Mouse (Mus musculus) macrophage (primary cell): ENCODE results near the gene Cryzl1. TPM values are rescaled to one million over a fixed set of nuclear protein-coding genes. Genes with fewer than 3 reads are reported as not detected.
"Not testable (repeated sequence)": the region's sequence is repeated elsewhere in the genome, so short reads cannot be mapped to it uniquely, and the experiment has no call there.

Experiments used
- H3K27ac ChIP-seq: fragments of 350-480 bp; formaldehyde crosslinking; 2 replicates; pipeline ENCODE4 v1.9.0; 2021
- H3K36me3 ChIP-seq: fragments of 350-480 bp; formaldehyde crosslinking; 2 replicates; pipeline ENCODE4 v1.9.0; 2021; ENCODE audit errors: inconsistent target
- H3K4me3 ChIP-seq: fragments of 350-480 bp; formaldehyde crosslinking; 2 replicates; pipeline ENCODE4 v1.9.0; 2021; ENCODE audit errors: inconsistent target
- H3K79me2 ChIP-seq: fragments of 350-480 bp; formaldehyde crosslinking; 2 replicates; pipeline ENCODE4 v1.9.0; 2021; ENCODE audit errors: inconsistent target
- WGBS: methylation state at CpG from one replicate; pipeline ENCODE4 v1.1.7; 2026; ENCODE audit warnings: inconsistent platforms; ENCODE audit not compliant: missing documents; 5-methylcytosine and 5-hydroxymethylcytosine counted together
- polyA plus RNA-seq: library from polyadenylated mRNA; stranded (reverse); fragments of 250-400 nt; gene quantifications from 3 replicates; pipeline ENCODE4 v1.2.4, GENCODE M21; 2018; ENCODE audit warnings: inconsistent platforms

Gene Cryzl1
- polyA plus RNA-seq, 1 experiment from 2014 or later = 28.8 TPM

DNA sequence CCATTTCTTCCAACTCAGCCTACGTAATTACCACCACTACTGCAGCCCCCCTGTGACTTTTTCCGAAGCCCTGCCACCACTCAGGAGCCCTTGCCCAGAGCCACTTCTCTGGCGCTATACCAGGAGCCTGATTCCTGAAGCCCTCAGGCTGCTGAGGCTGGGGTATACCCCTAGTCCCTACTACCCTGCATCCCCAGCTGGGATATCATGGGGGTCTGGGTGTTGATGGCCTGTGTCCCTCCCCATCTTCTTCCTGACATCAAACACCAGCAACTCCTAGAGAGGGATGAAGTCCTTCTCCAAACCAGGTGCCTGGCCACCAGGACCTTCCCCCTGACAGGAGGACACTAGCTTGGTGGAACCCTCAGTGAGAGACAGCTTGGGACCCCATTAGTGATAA is 76.6 kb downstream of the Cryzl1 start:
- no peak overlapping the region for H3K4me3 ChIP-seq
- H3K27ac ChIP-seq = no peak overlapping the region
- peaks cover 57% of the 10 kb centered on the region for H3K36me3 ChIP-seq
- 94% methylated on average over 3 of the region's 3 CpGs for WGBS
- peaks cover 95% of the 10 kb centered on the region for H3K79me2 ChIP-seq

DNA sequence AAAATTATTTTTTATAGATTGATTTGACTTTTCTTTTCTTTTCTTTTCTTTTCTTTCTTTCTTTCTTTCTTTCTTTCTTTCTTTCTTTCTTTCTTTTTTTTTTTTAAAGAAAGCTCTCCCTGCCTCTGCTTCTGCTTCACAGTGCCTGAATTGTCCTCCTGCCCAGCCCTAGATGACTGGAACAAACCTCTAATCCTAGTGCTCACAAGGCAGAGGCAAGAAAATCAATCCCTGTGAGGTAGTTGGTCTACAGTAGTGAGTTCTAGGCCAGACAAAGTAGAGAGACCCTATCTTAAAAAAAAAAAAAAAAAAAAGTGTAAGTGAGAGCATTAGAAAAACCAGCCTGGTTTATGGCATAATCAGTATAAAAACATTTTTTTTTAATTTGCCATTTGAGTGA is 79.0 kb downstream of the Cryzl1 start:
- Histone ChIP-seq H3K36me3 (peaks cover 33% of the 10 kb centered on the region), H3K79me2 (peaks cover 88% of the 10 kb centered on the region), H3K27ac (no peak overlapping the region), H3K4me3 (peak overlapping the region; percentile 87; the same call in 1 of the 2 replicates)

DNA sequence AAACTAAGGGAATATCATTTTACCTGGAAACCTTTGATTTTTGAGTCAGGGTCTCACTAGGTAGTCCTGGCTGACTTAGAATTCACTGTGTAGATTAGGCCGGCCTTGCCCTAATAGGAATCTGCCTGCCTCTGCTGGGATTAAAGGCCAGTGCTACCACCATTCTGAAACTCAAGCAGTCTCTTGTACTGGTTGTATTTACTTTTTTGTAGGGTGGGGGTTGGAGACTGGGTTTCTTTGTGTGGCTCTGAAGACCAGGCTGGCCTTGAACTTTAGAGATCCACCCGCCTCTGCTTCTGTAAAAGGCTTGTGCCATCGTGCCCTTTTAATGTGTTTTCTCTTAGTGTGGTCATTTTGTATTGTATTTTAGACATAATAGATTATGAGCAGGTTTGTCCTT is 79.5 kb downstream of the Cryzl1 start:
- Histone ChIP-seq H3K79me2 (peaks cover 88% of the 10 kb centered on the region), H3K27ac (no peak overlapping the region), H3K4me3 (peak overlapping the region; percentile 87), H3K36me3 (peaks cover 28% of the 10 kb centered on the region)
- WGBS = 60% methylated on average over 3 of the region's 3 CpGs

DNA sequence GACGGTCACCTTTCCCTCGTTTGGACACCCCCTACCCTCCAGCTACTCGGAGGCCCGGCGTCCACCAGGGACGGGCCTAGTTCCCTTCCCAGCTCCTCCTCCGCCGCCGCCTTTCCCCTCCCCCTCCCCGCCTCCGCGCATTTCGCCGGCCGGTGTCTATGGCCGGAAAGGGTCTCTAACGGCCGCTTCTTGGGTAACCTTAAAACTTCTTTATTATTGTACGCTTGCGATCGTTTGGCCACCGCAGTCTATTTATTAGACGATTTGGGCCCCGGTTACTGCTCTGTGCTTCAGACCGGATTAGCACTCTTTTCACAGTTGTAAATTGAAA is 80.6 kb downstream of the Cryzl1 start:
- H3K27ac ChIP-seq = peak overlapping the region; percentile 99
- H3K79me2 ChIP-seq = peaks cover 88% of the 10 kb centered on the region
- peak overlapping the region; percentile 87 for H3K4me3 ChIP-seq
- WGBS = 0% methylated on average over 23 of the region's 25 CpGs
- H3K36me3 ChIP-seq = peaks cover 18% of the 10 kb centered on the region

DNA sequence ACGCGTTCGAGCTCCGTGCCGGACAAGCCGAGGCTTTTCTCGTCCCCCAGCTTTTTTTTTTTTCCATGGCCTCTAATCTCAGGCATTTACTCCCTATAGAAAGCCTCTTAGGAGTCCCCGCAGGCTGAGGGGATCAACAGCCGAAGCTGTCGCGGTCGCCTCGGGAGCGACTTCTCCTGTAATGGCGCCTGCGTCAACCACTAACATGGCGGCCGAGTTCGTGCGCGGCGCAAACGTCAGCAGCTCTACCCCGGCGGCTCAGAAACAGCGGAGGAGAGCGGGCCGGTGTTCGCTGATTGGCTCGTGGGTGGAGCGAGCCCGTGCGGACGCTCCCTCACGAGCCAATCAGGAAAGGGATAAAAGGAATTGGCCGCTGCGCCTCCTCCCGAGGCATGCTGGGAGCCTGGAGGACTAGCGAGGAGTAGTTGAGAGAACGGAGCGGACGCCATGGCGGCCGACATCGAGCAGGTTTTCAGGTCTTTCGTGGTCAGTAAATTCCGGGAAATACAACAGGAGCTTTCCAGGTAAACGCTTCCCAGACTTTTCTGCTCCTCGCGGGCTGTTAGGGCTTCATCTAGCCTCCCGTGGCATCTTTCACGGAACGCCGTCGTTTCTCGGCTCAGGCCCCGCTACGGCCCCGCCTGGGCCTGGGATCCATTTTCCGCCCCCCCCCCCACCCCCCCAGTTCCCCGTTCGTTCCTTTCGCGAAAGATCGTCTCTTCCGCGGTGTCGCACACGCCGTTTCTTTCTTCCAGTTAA is 81.1 kb downstream of the Cryzl1 start, which contains the start of gene Son:
Son (plus strand) TSS at position 46 of the 759 bp plus-strand sequence.
- H3K36me3 ChIP-seq = peaks cover 13% of the 10 kb centered on the region
- peak within 1 kb of the TSS; percentile 87 for H3K4me3 ChIP-seq
- peak within 1 kb of the TSS; percentile 99 for H3K27ac ChIP-seq
- H3K79me2 ChIP-seq = peaks cover 88% of the 10 kb centered on the region
- WGBS = under 1% methylated on average over 57 of the region's 70 CpGs

DNA sequence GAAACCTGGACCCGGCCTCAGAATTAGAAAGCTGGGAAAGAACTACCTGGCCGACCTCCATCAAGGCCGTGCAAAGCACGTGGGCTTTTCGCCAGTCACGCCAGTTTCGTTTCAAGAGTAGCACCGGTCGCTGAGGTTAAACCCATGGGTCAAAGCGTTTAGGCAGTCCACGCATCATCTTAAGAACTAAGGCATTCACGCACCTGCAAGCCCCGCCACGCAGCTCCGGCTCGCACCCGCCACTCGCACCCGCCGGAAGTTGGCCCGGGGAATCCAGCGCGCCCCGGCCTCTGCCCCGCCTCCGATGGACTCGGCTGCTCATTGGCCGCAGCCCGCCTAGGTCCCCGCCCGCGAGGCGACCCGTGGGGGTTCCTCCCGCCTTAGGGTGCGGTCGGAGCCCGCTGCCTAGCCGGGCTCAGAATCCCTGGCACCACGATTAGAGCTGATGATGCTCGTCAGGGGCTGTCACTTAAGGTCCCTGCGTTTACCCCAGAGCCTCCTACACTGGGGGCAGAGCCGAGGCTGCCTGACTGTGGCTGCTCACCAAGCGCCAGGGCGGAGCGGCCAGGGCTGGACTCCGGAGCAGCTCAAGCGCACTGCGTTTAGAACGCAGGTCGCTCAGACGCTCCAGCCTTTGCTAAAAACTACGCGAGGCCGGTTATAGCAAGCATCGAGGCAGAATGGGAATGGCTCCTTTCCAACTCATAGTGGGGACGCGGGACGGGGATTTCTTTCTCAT is 81.9 kb downstream of the Cryzl1 start, which contains the start of gene Gart:
Gart (minus strand) TSS at position 272 of the 739 bp plus-strand sequence.
- WGBS = under 1% methylated on average over 57 of the region's 59 CpGs
- peaks cover 88% of the 10 kb centered on the region for H3K79me2 ChIP-seq

DNA sequence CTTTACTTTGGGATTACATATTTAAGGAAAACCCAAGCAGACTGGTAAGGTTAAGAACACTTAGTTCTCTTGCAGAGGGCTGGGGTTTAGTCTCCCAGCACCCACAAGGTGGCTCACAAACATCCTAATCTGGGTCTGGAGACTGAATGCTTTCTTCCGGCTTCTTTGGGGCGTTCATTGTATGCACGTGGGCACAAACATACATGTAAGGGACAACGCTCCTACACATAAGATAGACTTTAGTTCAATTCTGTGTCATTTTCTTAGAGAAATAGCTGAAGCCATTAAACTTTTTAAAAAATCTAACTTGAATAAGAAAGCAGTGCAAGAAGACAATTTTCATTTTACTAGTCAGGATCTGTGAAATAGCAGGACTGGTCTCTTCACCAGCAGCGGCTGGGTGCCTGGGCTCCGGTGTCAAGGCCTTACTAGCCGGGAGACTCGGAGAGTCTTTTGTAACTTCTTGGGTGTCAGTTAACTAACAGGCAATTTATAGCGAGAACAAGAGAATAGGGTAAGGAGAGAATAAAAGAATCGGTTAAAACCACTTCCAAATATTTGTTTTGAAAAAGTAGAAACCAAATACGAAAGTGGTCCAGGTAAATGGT is 82.7 kb downstream of the Cryzl1 start:
- H3K4me3 ChIP-seq = peak overlapping the region; percentile 81
- 0 out of 2 replicates have a peak, but pooled peaks cover 6% of the 10 kb centered on the region for H3K36me3 ChIP-seq
- peak overlapping the region; percentile 46 for H3K27ac ChIP-seq
- under 1% methylated on average over 11 of the region's 11 CpGs for WGBS
- peaks cover 83% of the 10 kb centered on the region for H3K79me2 ChIP-seq

More for the DNA sequence above, 81.9 kb downstream of the Cryzl1 start, which contains the start of gene Gart:
- H3K36me3 ChIP-seq = peaks cover 5% of the 10 kb centered on the region
- H3K4me3 ChIP-seq = peak within 1 kb of the TSS; percentile 87
- peak within 1 kb of the TSS; percentile 99 for H3K27ac ChIP-seq

DNA sequence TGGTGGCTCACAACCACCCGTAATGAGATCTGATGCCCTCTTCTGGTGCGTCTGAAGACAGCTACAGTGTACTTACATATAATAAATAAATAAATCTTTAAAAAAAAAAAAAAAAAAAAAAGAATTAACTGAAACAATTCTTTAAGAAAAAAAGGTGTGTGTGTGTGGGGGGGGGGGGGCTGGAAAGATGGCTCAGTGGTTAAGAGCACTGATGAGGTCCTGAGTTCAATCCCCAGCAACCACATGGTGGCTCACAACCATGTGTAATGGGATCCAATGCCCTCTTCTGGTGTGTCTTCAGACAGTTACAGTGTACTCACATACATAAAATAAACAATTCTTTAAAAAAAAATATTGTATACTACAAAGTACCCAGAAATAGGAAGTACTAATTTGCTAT is 83.4 kb downstream of the Cryzl1 start:
- Histone ChIP-seq H3K4me3 (peak overlapping the region; percentile 81; the same call in 1 of the 2 replicates), H3K79me2 (peaks cover 76% of the 10 kb centered on the region)
- WGBS = no CpG with 5 or more reads among the region's 2 CpGs
- H3K27ac ChIP-seq, H3K36me3 ChIP-seq: not testable (repeated sequence)

DNA sequence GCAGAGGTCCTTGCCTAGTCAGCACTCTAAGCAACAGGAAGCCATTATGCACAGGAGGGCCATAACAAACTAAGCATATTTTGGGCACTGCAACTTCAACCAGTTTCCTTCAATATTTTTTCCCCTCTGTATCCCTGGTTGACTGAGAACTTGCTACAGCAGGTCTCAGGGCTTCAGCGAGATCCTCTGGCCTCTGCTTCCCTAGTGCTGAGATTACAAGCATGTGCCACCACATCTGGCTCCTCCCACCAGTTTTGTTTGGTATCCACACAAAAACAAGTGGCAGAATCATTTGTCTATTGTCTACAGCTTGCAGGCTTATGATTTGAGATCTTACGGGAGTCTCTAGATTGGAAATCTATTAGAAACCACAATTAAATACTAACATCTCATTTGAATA is 83.9 kb downstream of the Cryzl1 start:
- H3K4me3 ChIP-seq = no peak overlapping the region
- no peak overlapping the region for H3K27ac ChIP-seq
- H3K79me2 ChIP-seq = peaks cover 71% of the 10 kb centered on the region
- H3K36me3 ChIP-seq = peaks cover 11% of the 10 kb centered on the region; the same call in 1 of the 2 replicates
- 73% methylated on average over 2 of the region's 2 CpGs for WGBS

DNA sequence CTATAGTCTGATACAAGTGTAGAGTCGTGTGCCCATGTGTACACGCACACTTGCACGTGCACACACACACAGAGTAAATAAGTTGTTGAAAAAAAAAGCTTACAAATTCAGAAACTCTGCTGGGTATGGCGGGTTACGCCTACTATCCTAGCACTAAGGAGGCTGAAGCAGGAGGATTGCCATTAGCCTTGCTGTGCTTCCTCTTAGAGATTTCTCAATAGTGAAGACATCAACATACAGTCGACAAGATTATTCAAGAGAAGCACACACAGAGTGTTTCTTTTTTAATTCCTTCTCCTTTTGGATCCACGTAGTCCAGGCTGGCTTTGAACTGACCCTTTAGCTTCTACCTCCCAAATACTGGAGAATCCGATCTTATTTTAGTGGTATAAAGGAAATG is 88.6 kb downstream of the Cryzl1 start:
- H3K27ac ChIP-seq = no peak overlapping the region
- peaks cover 35% of the 10 kb centered on the region for H3K79me2 ChIP-seq
- H3K36me3 ChIP-seq = peaks cover 34% of the 10 kb centered on the region; the same call in 1 of the 2 replicates
- H3K4me3 ChIP-seq = no peak overlapping the region
- WGBS = 80% methylated on average over 8 of the region's 8 CpGs

DNA sequence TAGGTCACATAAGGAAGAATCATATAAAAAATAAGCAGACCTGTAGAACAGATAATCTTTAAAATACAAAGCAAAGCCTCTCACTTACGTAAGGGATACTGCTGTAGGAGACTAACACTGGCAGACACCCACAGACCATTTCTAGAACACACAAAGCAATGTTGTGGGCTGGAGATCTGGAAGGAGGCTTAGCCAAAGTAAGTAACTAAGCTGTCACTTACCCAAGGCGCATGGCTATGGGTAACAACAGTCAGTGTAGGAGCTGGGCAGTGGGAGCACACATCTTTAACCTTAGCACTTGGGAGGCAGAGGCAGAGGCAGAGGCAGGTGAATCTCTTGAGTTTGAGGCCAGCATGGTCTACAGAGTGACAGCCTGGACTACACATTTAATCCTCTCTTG is 89.1 kb downstream of the Cryzl1 start:
- Histone ChIP-seq H3K4me3 (no peak overlapping the region), H3K36me3 (peaks cover 34% of the 10 kb centered on the region; the same call in 1 of the 2 replicates), H3K27ac (no peak overlapping the region), H3K79me2 (peaks cover 30% of the 10 kb centered on the region)
- WGBS = 97% methylated on average over 2 of the region's 2 CpGs

Other genes starting within 250 kb of the Cryzl1 start
- 64.7 to 104 TPM (median 89.0 TPM) in 3 replicates for gene Ifnar1, start 243.7 kb downstream of the Cryzl1 start, polyA plus RNA-seq
- 53.8 to 84.8 TPM (median 83.9 TPM) in 3 replicates for gene Ifngr2, start 181.9 kb downstream of the Cryzl1 start, polyA plus RNA-seq
- 30.7 to 45.3 TPM (median 34.4 TPM) in 3 replicates for gene Tmem50b, start 131.2 kb downstream of the Cryzl1 start, polyA plus RNA-seq
- 1.9 to 6.9 TPM (median 5.2 TPM) in 3 replicates for gene Dnajc28, start 109.9 kb downstream of the Cryzl1 start, polyA plus RNA-seq
- gene Gart, start 82.0 kb downstream of the Cryzl1 start, polyA plus RNA-seq = 25.7 to 72.6 TPM (median 28.7 TPM) in 3 replicates
- gene Son, start 81.5 kb downstream of the Cryzl1 start, polyA plus RNA-seq = 164 to 188 TPM (median 188 TPM) in 3 replicates
- gene Donson, start 40.2 kb downstream of the Cryzl1 start, polyA plus RNA-seq = 4.9 to 12.7 TPM (median 6.0 TPM) in 3 replicates
- 89.5 to 216 TPM (median 138 TPM) in 3 replicates for gene Itsn1, start 306 bp upstream of the Cryzl1 start, polyA plus RNA-seq